Mouse (Mus musculus) heart, adult 18-20 months (tissue): ENCODE data around the gene Sgpl1. TPM values are rescaled to one million over a fixed set of nuclear protein-coding genes. Genes with fewer than 3 reads are reported as not detected.

ENCODE experiments used
- microRNA-seq, 2 experiments: library from miRNA; unstranded; fragments of <30 nt; microRNA quantifications; one replicate each; pipeline ENCODE4 v1.2.0; 2022
- total RNA-seq, 2 experiments: library from RNA; stranded (reverse); gene quantifications; 2 replicates each; pipeline ENCODE4 v1.2.3; 2021

Gene Sgpl1
- total RNA-seq, 2 experiments from 2014 or later, result 16.6 to 22.3 TPM

Small RNA genes lying within 50 kb of the gene (microRNA-seq; reads per million reads assigned to microRNA genes)
- 0 reads per million in 2 experiments for gene Gm44308

Other genes starting within 250 kb of the Sgpl1 start
- gene Pcbd1, start 58.4 kb downstream of the Sgpl1 start, total RNA-seq, result 1 to 10 TPM in 1 of 2 experiments, under 1 TPM in 1; 0.77 to 1.3 TPM
- not detected for gene Tbata, start 24.3 kb upstream of the Sgpl1 start, total RNA-seq
- 1 to 10 TPM in 1 of 2 experiments, under 1 TPM in 1; 0.79 to 1.0 TPM for gene Adamts14, start 125.7 kb upstream of the Sgpl1 start, total RNA-seq
- under 1 TPM; 0.40 to 0.59 TPM for gene Prf1, start 150.1 kb upstream of the Sgpl1 start, total RNA-seq
- 10 to 100 TPM; 16.0 to 16.2 TPM for gene Pald1, start 235.8 kb upstream of the Sgpl1 start, total RNA-seq